Mouse (Mus musculus) forebrain, embryonic 14.5 days (tissue): Measurements from ENCODE around the gene Calml4. TPM values are rescaled to one million over a fixed set of nuclear protein-coding genes. Genes with fewer than 3 reads are reported as not detected.

ENCODE experiments used
- ATAC-seq: fragments of 200-750 bp; cut with Nextera tagmentation; 2 replicates; pipeline ENCODE4 v1.8.0; 2017; ENCODE audit warnings: mild to moderate bottlenecking, moderate library complexity
- DNase-seq: peaks from one replicate; pipeline ENCODE4 v3.0.0-alpha.2; 2015; ENCODE audit warnings: low spot score
- H3K27ac ChIP-seq: fragments of 300-500 bp; sonication (generic); 2 replicates; pipeline ENCODE4 v1.5.1; 2014; ENCODE audit warnings: low read depth, mild to moderate bottlenecking, control low read depth, low read length, moderate library complexity
- H3K27me3 ChIP-seq: fragments of 300-500 bp; sonication (generic); replicated peaks from 2 replicates; pipeline ENCODE4 v1.6.1; 2014; ENCODE audit warnings: low read length, control low read depth, mixed read lengths; ENCODE audit not compliant: control insufficient read depth, insufficient read depth
- H3K36me3 ChIP-seq: fragments of 300-500 bp; sonication (generic); 2 replicates; pipeline ENCODE4 v1.6.1; 2014; ENCODE audit warnings: low read length, control low read depth; ENCODE audit not compliant: control insufficient read depth, insufficient read depth
- H3K4me1 ChIP-seq: fragments of 300-500 bp; sonication (generic); 2 replicates; pipeline ENCODE4 v1.6.1; 2014; ENCODE audit warnings: antibody characterized with exemption, low read length, control low read depth; ENCODE audit not compliant: control insufficient read depth, insufficient read depth
- H3K4me2 ChIP-seq: fragments of 300-500 bp; sonication (generic); 2 replicates; pipeline ENCODE4 v1.6.1; 2014; ENCODE audit warnings: mild to moderate bottlenecking, control low read depth, low read length
- H3K4me3 ChIP-seq: fragments of 300-500 bp; sonication (generic); 2 replicates; pipeline ENCODE4 v1.5.1; 2014; ENCODE audit warnings: low read depth, low read length, control low read depth
- H3K9ac ChIP-seq: fragments of 300-500 bp; sonication (generic); 2 replicates; pipeline ENCODE4 v1.6.1; 2014; ENCODE audit warnings: mild to moderate bottlenecking, low read length, control low read depth, moderate library complexity
- H3K9me3 ChIP-seq: fragments of 300-500 bp; sonication (generic); replicated peaks from 2 replicates; pipeline ENCODE4 v1.6.1; 2016; ENCODE audit warnings: low read length, control low read depth, mixed read lengths; ENCODE audit not compliant: control insufficient read depth
- WGBS: fragments of 180-500 bp; shearing (Covaris S2); extraction: QIAGEN DNeasy Blood & Tissue Kit; methylation state at CpG from one replicate; pipeline ENCODE4 v1.1.7; 2014; 5-methylcytosine and 5-hydroxymethylcytosine counted together
- polyA plus RNA-seq: library from polyadenylated mRNA; unstranded; fragments of >200 nt; fragmentation: Nextera tagmentation; extraction: Ambion mirVana; gene quantifications from 2 replicates; pipeline ENCODE4 v1.2.1, GENCODE M21; 2014

Gene Calml4
- polyA plus RNA-seq, 1 experiment from 2014 or later = 12.0 TPM

DNA sequence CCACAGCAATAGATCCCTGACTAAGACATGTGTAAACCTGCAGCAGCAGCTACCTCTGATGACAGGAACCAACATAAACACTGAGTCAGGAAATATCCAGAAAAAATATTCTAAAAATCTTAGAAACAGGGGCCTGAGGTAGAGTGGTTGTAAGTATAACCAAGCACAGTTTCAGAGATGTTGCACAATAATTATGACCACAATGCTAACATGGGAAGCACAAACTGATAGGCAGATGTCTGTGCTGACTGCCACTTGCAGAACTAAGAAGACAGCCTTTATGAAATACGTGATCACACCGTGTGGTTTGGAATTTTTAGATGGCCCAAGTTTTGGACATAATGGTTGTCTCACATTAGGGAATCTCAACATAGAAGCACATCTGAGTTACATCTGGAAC is 46.0 kb downstream of the Calml4 start:
- 98% methylated on average over 2 of the region's 2 CpGs for WGBS
- no peak for ATAC-seq

GRCm38 (mm10) chr9:62905039-62905438 is 47.2 kb downstream of the Calml4 start:
- WGBS = 94% methylated on average over 8 of the region's 8 CpGs
- no peaks in the 10 kb centered on the region for H3K27me3 ChIP-seq
- no peak for ATAC-seq

More for the DNA sequence above, 46.0 kb downstream of the Calml4 start:
- Histone ChIP-seq H3K27me3 (no peaks in the 10 kb centered on the region), H3K27ac (no peak overlapping the region), H3K9me3 (no peaks in the 10 kb centered on the region), H3K4me3 (no peak overlapping the region), H3K36me3 (peaks cover 10% of the 10 kb centered on the region; the same call in 1 of the 2 replicates), H3K9ac (no peak overlapping the region), H3K4me1 (no peaks in the 10 kb centered on the region), H3K4me2 (no peak overlapping the region)
- no peak for DNase-seq

GRCm38 (mm10) chr9:62913390-62914069 is 55.6 kb downstream of the Calml4 start:
- WGBS = 89% methylated on average over 5 of the region's 5 CpGs
- Histone ChIP-seq H3K9ac (no peak overlapping the region), H3K4me3 (no peak overlapping the region), H3K4me2 (no peak overlapping the region), H3K4me1 (no peaks in the 10 kb centered on the region), H3K27ac (no peak overlapping the region), H3K36me3 (peaks cover 27% of the 10 kb centered on the region; the same call in 1 of the 2 replicates), H3K27me3 (no peaks in the 10 kb centered on the region), H3K9me3 (no peaks in the 10 kb centered on the region)
- no peak for DNase-seq
- no peak for ATAC-seq

More at GRCm38 (mm10) chr9:62905039-62905438, 47.2 kb downstream of the Calml4 start:
- DNase-seq = no peak
- Histone ChIP-seq H3K4me3 (no peak overlapping the region), H3K36me3 (peaks cover 7% of the 10 kb centered on the region; the same call in 1 of the 2 replicates), H3K9ac (no peak overlapping the region), H3K9me3 (no peaks in the 10 kb centered on the region), H3K27ac (no peak overlapping the region), H3K4me2 (no peak overlapping the region), H3K4me1 (no peaks in the 10 kb centered on the region)

GRCm38 (mm10) chr9:62917059-62917458 is 59.2 kb downstream of the Calml4 start:
- Histone ChIP-seq H3K27me3 (no peaks in the 10 kb centered on the region), H3K27ac (no peak overlapping the region), H3K9me3 (no peaks in the 10 kb centered on the region), H3K4me3 (no peak overlapping the region), H3K4me2 (no peak overlapping the region), H3K36me3 (peaks cover 27% of the 10 kb centered on the region; the same call in 1 of the 2 replicates), H3K9ac (no peak overlapping the region), H3K4me1 (no peaks in the 10 kb centered on the region)
- no peak for DNase-seq
- 93% methylated on average over 1 of the region's 1 CpGs for WGBS
- no peak for ATAC-seq

DNA sequence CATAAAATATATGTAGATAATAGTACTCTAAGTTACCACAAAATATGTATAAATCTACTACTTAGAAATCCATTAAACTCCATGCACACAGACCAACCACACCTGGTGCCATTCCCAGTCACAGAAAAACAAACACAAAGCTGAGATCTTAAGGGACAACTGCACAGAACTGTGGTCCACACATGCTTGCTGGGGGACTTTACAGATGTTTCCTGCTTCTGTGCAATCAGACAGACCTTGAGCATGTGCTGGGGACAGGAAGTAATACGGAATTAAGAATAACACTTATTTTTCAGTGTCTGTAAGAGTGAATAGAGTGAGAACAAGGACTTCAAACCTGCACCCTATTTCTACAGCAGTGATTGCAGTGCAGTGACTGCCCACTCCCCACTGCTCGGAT is 63.0 kb downstream of the Calml4 start:
- ATAC-seq = no peak
- Histone ChIP-seq H3K27me3 (no peaks in the 10 kb centered on the region), H3K4me1 (no peaks in the 10 kb centered on the region), H3K9me3 (no peaks in the 10 kb centered on the region), H3K36me3 (peaks cover 17% of the 10 kb centered on the region; the same call in 1 of the 2 replicates), H3K27ac (no peak overlapping the region), H3K4me2 (no peak overlapping the region), H3K4me3 (no peak overlapping the region), H3K9ac (no peak overlapping the region)
- WGBS = 93% methylated on average over 2 of the region's 2 CpGs
- DNase-seq = no peak

DNA sequence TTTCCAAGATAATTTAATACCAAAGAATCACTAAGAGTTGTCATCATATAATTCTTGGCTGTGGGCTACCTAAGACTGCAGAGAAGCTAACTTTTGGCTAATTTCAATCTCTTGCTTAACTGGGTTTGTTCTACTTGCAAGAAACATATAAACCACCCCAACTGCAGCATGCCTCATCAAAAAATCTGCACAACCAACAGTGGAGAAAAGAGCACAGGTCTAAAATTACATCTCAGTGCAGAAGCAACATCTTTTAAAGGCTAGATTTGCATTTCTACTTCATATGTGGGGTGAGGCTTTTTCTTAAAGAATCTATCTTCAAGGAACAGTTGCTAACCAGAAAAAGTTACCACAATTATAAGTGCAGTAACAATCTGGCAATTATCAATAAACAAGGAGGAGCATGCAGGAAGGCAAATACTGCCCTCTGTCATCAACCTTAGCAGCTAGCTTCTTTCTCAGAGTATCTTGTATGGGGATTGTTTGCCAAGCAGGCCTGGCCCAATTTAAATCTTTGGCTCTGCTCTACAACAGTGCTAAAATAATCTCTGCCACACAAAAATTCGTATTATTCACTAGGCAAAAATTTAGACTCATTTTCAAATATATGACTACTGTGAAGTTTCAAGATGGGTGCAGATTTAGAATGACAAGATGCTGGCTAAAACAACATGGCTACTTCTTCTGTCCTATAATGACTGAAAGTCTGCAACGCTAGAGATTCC is 67.2 kb downstream of the Calml4 start:
- 94% methylated on average over 2 of the region's 2 CpGs for WGBS
- DNase-seq (no peak), ATAC-seq (no peak)
- H3K9me3 ChIP-seq = no peaks in the 10 kb centered on the region
- H3K27ac ChIP-seq = no peak overlapping the region
- H3K4me2 ChIP-seq = no peak overlapping the region
- peaks cover 10% of the 10 kb centered on the region; the same call in 1 of the 2 replicates for H3K36me3 ChIP-seq
- H3K4me1 ChIP-seq = no peaks in the 10 kb centered on the region
- no peak overlapping the region for H3K4me3 ChIP-seq
- no peak overlapping the region for H3K9ac ChIP-seq
- no peaks in the 10 kb centered on the region for H3K27me3 ChIP-seq

Other genes starting within 250 kb of the Calml4 start
- gene Itga11, start 180.3 kb upstream of the Calml4 start, polyA plus RNA-seq = 0.85 and 1.2 TPM in 2 replicates
- 57.8 and 60.8 TPM in 2 replicates for gene Fem1b, start 46.1 kb upstream of the Calml4 start, polyA plus RNA-seq
- gene Cln6, start 19.3 kb upstream of the Calml4 start, polyA plus RNA-seq = 3.8 and 4.9 TPM in 2 replicates
- gene Pias1, start 129.8 kb downstream of the Calml4 start, polyA plus RNA-seq = 57.2 and 63.7 TPM in 2 replicates